Mouse (Mus musculus) T-helper 2 cell (primary cell): ENCODE measurements around the gene Zfr.
"Not testable (repeated sequence)": the region's sequence is repeated elsewhere in the genome, so short reads cannot be mapped to it uniquely, and the experiment has no call there.

Experiments
- in situ Hi-C: fragments of 300-600 bp; cut with MboI, MseI; formaldehyde crosslinking; loops from one replicate; pipeline ENCODE4 v1.15.1; 2025; ENCODE audit warnings: high pct_unique_total_duplicates

Zfr gene

DNA sequence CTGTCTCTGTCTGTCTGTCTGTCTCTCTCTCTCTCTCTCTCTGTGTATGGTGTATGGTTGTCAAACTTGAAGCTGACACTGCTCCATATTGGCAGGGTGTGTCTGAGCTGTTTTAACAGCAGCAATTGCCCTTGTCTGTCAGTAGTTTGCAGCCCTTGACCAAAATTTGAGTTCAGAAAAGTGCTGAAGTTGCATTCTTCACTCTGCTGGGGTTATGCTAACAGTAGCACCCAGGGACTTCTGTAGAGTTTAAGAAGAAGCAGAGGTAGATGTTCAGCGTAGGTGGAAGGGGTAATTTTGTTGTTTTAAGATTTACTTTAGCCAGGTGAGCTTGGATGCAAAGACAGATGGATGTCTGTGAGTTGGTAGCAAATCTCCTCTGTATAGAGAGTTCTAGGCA, 94.6 kb downstream of the Zfr start:
- in situ Hi-C loops = loop anchor here (5.0 kb wide), 1 partner anchor 50 kb away; no protein-coding TSS in a partner anchor

DNA sequence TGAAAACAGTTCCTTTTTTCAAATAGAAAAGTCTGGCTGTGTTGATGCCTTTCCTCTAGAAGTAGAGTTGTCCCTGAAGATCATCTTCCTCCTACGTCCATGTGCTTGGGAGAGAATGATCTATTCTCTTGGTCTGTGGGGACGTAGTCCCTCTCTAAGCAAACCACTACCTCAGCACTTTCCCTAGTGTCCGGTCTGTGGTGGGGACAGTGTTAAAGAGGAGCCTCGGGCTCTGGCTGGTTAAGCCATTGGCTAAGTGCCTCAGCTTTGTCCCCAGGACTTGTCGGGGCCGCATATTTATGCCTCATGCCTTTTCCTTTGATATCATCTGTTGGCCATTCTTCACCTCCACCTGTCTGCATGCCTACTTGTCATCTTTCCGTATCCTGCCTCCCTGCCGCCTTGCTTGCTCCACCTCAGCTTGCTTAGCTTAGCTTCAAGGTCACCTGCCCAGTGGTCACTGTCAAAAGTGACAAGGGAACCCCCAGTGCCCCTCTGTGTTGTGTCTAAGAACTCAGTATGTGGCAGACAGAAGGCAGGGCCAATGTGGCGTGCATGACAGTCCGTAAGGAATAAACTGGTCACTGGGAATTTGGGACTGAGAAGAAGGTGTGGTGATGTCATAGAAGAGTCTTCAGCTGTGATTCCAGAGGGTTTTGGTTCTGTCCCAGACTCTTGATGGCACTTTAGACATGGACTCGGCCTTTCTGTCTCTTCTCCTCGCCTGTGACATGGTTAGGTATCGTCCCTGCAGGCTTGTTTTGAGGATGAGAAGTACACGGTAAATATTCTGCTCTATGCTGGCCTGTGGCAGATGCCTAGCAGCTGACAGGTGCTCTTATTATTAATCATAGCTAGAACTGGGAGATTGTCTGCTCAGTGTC, 97.1 kb downstream of the Zfr start:
- in situ Hi-C loops = loop anchor here (5.0 kb wide), 1 partner anchor 52 kb away; no protein-coding TSS in a partner anchor

DNA sequence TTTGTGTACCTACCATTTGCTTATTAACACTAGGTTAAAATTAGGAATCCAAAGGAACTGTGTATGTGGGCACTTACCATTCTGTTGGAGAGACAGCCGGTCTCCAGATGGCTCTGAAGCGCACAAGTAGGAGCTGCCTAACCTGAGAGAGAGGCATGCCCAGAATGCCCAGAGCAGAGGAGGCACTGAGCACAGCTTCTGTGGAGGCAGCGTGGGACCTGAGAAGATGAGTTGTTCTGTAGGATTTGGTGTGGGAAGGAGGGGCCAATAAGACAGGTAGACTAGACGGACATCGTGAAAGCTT, 97.7 kb downstream of the Zfr start:
- in situ Hi-C loops = no loop called here

DNA sequence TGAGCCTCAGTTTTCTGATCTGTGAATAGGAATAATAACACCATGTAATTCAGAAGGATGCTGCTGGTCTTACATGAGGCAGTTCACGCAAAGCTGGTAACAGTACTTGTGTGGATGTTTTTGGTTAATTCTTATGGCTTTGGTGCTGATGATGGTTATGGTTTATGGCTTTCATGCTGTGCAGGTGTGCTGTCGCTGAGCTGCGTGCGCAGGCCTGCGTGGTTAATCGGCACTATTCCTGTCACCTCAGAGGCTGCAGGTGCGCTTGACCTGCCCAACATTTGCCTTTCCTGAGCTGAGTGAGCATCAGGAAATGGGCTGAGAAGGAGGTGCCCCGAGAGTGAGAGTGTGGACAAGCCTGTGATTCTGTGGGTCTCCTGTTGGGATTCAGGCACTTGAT, 98.5 kb downstream of the Zfr start:
- in situ Hi-C loops = no loop called here

DNA sequence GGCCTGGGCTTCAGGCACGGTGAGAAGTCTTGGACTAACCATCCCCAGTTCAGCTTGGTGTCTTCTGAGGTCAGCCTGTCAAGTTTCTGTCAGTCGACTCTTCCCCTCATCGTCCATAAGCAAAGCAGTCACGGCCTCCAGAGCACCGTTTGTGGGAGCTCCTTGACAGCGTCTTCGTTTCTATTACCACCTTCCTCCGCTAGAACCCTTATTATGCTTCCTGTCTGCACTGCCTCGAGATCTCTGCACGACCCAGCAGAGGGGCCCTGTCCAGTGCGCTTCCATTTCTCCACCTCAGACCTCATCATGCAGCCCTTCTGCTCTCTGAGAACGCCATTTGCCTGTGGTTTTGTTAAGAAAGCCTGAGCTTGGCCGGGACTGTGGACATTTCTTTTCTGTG, 99.2 kb downstream of the Zfr start:
- in situ Hi-C loops = no loop called here

DNA sequence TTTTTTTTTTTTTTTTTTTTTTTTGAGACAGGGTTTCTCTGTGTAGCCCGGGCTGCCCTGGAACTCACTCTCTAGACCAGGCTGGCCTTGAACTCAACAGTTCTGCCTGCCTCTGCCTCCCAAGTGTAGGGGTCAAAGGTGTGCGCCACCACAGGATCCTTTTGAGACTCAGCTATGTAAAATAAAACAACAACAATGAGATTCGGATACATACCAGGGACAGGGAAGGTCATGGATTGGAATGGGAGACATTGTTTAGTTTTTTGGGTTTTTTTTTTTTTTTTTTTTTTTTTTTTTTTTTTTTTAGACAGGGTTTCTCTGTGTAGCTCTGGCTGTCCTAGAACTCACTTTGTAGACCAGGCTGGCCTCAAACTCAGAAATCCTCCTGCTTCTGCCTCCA, 99.7 kb downstream of the Zfr start:
- in situ Hi-C loops = not testable (repeated sequence)

DNA sequence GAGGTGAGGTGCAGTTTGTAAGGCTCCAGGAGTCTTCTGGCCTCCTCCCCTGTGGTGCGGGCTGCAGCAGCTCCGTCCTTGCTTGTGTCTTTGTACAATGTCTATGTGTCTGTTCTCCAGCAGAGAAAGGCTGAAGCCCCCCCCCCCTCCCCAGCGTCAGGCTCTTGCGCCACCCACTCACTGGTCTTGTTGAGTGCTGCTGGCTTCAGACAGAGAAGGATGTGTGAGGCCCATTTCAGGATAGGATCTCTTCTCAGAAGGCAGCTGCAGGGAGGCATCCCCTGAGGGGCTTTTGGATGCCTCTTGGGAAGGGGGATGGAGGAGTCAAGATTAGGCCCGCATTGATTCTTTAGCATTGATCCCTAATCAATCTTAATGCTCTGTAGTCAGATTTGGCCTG, 100.2 kb downstream of the Zfr start:
- in situ Hi-C loops = no loop called here

DNA sequence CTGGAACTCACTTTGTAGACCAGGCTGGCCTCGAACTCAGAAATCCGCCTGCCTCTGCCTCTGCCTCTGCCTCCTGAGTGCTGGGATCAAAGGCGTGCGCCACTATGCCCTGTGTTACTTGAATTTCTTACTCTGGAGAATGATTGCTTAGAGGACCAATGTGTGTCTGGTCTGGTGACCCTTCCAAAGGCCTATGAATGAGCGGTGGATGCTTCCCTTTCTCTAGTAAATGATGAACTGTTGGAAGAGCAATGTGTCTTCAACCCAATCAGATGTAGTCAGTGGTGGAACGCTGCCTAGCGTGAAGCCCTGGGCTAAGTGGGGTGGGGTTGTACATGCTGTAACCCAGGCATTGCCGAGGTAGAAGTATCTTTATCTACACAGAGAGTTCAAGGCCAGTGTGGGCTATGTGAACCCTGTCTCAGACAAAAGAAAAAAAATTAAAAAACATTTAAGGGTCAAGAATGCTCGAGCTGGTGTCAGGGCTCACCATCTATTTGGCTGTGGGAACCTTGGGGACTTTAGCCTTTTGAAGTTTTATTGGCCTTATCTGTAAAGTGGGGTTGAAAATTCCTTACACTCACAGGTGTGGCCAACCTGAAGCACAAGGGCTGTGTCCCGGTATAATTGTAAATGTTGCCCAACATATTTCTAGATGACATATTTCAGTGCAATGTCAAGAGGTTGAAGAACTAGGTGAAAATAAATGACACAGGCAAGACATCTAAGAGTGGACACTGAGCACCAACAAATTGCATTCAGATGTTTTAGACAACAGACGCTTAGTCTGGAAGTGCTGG, 101.2 kb downstream of the Zfr start:
- in situ Hi-C loops = no loop called here

DNA sequence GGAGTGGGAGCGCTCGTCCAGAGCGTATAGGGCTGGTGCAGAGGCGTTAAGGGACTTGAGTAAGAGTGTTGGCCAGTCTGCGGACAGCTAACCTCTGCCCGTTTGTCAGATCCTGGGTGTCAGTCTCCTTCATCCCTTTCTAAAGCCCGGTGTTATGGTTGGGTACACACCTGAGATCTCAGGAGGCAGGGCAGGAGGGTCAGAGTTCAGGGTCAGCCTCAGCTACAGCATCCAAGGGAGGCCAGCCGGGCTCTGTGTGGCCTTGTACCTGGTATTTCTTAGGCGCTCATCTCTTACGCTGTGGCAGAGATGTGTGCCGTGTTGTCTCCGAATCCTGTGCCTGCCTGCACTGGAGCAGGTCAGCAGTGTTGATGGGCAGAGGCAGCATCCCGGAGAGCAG, 103.5 kb downstream of the Zfr start:
- in situ Hi-C loops = loop anchor here (10.0 kb wide), 1 partner anchor 94 kb away; no protein-coding TSS in a partner anchor

DNA sequence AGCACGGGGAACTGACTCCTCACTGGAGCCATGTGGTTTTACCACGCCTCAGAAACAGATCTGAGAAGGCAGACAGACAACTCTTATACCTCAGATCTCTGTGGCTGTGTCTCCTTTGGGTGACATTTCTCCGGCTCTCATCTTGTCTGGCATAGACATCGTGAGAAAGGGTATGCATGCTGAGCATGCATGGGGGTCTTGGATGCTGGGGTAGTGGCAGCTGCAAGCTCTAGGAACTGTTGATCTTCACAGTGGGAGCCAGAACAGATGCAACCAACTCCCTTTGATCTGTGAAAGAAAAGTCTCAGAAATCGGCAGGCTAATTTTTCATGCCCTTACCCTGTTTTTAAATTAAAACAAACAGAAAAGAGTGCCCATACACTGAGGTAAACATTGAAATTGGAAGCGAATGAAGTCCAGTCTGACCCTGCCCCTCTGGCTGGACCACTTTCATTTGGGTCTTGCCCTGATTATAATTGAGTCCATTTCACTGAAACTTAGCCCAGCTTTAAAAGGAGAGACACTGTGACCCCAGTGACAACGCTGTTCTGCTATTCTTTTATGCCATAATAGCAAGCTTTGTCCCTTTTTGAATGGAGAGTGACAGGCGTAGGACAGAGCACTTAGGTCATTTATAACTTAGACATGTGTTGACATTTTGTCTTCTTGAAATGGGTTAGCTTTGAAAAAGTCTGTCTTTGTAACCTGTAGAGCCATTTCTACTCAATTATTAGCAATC, 105.1 kb downstream of the Zfr start:
- in situ Hi-C loops = loop anchor here (10.0 kb wide), 1 partner anchor 92 kb away; no protein-coding TSS in a partner anchor

DNA sequence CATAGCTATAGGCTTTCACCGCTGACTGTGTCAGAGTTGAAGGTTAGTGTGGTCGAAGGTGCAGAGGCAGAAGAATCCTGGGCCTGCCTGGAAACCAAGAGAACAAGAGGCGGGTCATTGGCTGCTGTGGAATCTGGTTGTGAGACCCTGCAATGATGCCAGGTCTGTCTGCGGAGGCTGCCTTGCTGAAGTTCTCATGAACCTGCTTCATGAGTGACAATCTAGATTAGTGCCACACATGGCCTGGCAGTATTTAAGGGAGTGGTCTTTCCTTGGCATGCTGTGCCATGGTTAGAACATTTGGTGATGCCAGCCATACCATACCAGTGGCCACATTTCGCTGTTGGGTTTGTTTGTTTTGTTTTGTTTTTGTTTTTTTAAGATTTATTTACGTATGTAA, 105.8 kb downstream of the Zfr start:
- in situ Hi-C loops = loop anchor here (10.0 kb wide), 1 partner anchor 91 kb away; no protein-coding TSS in a partner anchor

DNA sequence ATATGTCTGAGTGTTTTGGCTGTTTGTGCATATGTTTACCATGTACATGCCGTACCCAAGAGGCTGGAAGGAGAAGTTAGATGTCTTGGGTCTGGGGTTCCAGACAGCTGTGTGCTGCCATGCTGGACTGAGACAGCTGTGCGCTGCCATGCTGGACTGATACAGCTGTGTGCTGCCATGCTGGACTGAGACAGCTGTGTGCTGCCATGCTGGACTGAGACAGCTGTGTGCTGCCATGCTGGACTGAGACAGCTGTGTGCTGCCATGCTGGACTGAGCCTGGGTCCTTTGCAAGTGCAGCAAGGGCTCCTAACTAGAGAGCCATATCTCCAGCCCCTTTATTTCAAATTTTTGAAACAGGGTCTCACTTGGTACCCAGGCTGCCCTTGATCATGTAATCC, 106.6 kb downstream of the Zfr start:
- in situ Hi-C loops = loop anchor here (10.0 kb wide), 1 partner anchor 91 kb away; no protein-coding TSS in a partner anchor

DNA sequence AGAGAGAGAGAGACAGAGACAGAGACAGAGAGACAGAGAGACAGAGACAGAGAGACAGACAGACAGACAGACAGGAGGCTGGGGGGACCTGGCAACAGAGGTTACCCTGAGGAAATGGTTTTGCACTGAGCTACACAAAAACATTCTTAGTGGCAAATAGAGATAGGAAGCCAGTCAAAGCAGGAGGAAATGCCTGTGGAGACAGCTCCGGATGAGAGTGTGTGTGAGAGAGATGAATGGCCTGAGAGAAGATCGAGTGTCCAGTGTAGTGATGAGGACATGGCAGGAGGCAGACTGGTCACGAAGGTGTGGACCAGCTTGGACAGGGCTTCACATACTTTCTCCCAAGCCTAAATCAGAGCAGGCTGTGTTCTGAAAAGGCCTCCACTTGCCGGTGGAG, 107.4 kb downstream of the Zfr start:
- in situ Hi-C loops = loop anchor here (10.0 kb wide), 1 partner anchor 90 kb away; no protein-coding TSS in a partner anchor

DNA sequence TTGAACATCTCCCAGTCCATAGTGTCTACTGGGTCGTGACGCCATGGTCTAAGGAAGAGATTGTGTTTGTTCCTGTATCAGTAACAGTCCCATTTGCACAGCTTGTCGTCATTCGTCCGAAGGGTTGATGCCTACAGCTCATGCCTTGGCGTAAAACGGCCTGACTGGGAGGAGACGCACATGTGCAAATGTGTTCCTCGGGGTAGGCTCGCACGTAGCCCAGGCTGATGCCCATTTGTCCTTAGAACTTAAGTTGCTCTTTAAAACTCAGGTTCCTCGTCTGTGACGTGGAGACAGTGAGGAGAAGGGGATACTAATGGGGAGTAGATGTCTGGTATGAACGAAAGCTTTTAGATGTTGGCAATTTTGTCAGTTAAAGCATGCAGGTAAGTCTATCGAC, 109.3 kb downstream of the Zfr start:
- in situ Hi-C loops = loop anchor here (10.0 kb wide), 1 partner anchor 88 kb away; no protein-coding TSS in a partner anchor

DNA sequence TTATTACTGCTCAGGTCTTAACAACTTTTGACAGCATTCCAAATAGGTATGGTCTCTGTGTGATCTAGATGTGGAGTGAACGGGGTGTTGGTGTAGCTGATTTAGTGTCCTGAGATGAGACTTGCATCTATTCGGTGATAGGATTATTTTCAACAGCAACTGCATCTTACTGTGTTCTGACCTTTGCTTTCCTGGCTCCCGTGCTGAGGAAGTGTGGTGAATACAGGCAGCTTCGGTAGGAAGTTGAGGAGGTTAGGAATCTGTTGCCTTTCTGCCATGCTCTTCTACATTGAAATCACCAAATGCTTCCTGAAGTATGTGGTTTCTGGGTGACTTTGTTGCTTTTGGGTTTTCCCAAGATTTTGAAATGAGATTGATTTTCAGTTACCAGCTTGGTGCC, 109.7 kb downstream of the Zfr start:
- in situ Hi-C loops = loop anchor here (10.0 kb wide), 1 partner anchor 87 kb away; no protein-coding TSS in a partner anchor

DNA sequence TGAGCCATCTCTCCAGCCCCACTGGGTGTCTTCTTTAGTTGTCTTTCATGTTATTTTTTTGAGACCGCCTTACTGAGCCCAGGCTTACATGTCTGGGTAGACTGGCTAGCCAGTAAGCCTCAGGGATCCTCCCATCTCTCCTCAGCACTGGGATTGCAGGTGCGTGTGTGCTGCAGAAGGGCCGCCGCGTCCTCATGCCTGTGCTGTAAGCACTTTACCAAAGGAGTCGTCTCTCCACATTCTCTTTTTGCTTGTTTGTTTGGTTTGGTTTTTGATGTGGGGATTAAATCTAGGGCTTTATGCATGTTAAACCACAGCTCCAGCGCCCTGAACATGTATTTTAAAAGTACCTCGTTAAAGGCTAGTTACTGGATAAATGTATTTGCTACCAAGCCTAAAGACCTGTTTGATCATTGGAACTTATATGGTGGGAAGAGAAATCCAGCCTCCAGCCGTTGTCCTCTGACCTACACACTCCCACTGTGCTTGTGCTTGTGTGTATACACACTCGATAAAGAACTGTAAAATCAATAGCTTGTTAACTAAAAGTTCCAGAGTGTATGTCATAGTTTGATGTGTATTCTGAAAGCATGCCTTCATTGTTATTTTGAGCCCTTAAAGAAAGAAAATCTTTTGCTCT, 112.1 kb downstream of the Zfr start:
- in situ Hi-C loops = loop anchor here (10.0 kb wide), 1 partner anchor 85 kb away; no protein-coding TSS in a partner anchor

DNA sequence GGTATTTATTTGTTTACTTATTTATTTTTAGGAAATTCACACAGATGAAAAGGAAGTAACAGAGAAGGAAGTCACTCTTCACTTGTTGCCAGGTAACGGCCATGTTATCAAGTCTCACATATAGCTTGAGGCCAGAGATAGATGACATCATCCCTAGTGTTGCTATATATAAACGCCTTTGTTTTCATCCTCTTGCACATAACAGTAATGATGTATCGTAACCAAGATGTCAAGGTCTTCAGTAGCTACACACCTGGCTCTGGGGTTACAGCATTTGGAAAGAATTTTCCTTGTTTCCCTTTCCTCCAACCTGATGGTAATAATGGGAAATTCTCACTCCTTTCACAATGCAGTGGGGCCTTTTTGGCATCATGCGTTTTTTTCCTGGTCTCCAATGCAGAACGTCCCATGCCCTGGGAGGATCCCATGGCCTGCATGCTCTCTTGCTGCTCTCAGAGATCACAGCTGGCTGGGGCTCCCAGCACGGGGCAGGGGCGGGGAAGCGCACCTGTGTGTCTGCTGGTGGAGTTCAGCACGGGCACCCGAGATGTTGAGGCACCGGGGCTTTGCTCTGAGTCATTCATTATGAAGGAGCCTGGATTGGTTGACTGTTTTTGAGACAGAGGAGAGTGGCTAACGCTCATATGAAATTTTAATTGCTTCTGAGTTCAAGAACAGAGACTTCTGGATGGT, 112.8 kb downstream of the Zfr start:
- in situ Hi-C loops = no loop called here

DNA sequence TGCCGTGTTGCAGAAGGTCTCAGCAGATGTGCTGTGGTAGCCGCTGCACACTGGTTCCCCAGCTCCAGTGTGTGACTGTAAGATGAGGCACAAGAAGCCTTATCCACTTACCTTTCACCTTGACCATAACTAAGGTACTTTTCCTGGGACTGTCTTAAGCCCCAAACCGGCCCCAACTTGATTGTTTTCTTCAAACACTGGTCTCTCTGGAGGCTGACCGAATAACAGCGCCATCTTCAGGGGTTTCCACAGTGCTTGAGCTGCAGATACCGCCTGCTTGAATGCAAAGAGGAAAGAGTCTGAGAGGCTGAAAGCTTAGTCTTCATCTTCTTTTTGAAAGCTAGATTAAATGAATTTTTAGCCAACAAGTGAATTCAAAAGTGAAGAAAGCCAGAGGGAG, 113.8 kb downstream of the Zfr start:
- in situ Hi-C loops = no loop called here

DNA sequence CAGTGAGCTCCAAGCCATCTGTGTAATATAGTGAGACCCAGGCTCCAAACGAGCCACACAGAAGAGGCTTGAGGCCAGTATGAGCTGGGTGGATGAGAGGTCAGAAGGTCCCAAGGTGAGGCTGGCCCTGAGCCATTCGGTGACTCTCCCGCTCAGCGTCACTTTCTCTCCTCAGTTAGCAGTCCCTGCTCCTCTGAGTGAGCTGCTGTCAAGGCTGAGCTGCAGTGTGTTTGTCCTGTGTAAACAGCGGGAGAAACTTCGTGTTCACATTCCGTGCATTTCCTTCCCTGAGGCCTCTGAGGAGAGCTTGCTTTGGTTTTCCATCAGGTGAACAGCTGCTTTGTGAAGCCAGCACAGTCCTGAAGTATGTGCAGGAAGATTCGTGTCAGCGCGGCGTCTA, 114.8 kb downstream of the Zfr start:
- in situ Hi-C loops = no loop called here

DNA sequence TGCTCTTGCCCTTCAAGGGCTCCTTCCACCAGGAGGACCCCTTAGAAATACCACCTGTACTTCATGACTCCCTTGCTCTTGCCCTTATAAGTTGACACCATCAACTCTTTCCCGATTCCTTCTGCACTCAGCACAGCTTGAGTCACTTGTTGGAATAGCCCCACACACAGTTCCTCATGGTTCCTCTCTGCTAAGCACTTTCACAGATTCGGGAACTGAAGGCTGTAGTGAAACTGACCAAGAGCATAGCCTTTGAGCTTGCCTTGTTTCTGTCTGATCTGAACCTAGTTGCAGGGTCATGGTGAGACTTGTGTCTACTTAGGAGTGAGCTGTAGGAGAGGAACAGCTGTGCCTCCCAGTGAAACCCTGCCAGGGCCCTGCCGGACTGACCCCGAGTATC, 115.4 kb downstream of the Zfr start:
- in situ Hi-C loops = no loop called here
